Comparison of ENCODE assay signal across 8 mouse cellular contexts in the genomic region with DNA sequence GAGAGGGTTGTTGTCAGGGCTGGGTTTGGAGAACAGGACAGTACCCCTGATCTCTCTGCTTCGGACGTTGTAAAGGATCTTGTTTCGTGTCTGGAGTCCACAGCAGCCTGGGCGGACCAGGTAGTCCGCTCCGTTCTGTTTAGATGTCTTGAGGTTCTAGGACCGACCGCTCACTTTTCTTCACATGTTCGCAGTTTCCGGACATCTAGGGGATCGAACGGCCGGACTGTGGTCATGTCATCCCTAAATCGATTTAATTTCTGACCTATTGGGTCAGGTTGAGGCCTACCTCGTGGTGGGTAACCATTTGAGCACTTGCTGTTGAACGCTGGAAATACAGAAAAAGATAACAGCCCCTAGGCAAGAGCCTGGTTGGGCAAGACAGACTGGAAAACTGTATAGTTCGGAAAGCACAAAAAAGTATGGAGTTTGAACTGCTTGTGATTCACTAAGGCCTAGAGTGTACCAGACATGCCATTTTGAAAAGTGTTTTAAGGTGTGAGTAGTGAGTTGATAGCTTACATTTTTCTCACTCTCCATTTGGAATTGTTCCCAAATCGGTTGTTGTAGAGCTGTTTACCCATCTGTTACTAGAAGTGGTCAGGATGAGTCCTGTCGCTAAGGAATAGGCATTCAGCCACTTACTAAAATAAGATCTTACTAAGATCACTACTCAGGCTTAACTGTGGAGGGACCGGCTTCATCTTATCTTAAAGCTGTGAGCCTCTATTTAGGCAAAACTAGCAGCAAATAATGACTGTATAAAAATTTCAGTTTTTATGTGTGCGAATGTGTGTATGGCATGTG. TPM values are rescaled to one million over a fixed set of nuclear protein-coding genes. Genes with fewer than 3 reads are reported as not detected.
DNase-seq lines count a peak whose midpoint lies in the region; ATAC-seq and TF ChIP-seq lines count a peak whose summit lies in the region.

No protein-coding gene starts in this region.

- TF ChIP-seq POLR2A in kidney, adult 2 months (IDR thresholded peaks at IDR 0.05; ENCODE audit: low read depth, low read length), result no peak
- TF ChIP-seq POLR2A in bone marrow macrophage, adult 2 months (IDR thresholded peaks at IDR 0.05; ENCODE audit: borderline replicate concordance, low read depth, low read length), result no peak

- H3K4me3 ChIP-seq in kidney, adult 2 months (ENCODE audit: insufficient read depth, low read depth, low read length), result peak overlapping the region; percentile 83
- peak overlapping the region; percentile 89 for H3K4me3 ChIP-seq in bone marrow macrophage, adult 2 months (ENCODE audit: insufficient read depth, low read length)
- H3K4me3 ChIP-seq in hindbrain, embryonic 15.5 days, result peak overlapping the region; percentile 85
- H3K4me3 ChIP-seq in midbrain, embryonic 15.5 days, result peak overlapping the region; percentile 94

- H3K27ac ChIP-seq in kidney, adult 2 months (ENCODE audit: insufficient read depth, low read depth, low read length), result peak overlapping the region; percentile 60
- H3K27ac ChIP-seq in bone marrow macrophage, adult 2 months (ENCODE audit: insufficient read depth, low read depth, low read length), result peak overlapping the region; percentile 23; the same call in 1 of the 2 replicates
- peak overlapping the region; percentile 92 for H3K27ac ChIP-seq in hindbrain, embryonic 15.5 days (replicated peaks)
- H3K27ac ChIP-seq in midbrain, embryonic 15.5 days, result peak overlapping the region; percentile 87

- ATAC-seq in hindbrain, embryonic 15.5 days (ENCODE audit: low FRiP score, low read depth), result no peak; the same call in 1 of the 2 replicates
- no peak for ATAC-seq in midbrain, embryonic 15.5 days (replicated peaks)

- no peaks in the 10 kb centered on the region for H3K36me3 ChIP-seq in kidney, adult 2 months (ENCODE audit: control insufficient read depth, insufficient read depth, low read length)
- H3K36me3 ChIP-seq in hindbrain, embryonic 15.5 days, result no peaks in the 10 kb centered on the region
- H3K36me3 ChIP-seq in midbrain, embryonic 15.5 days (replicated peaks), result no peaks in the 10 kb centered on the region

- H3K9me3 ChIP-seq in hindbrain, embryonic 15.5 days, result no peaks in the 10 kb centered on the region
- no peaks in the 10 kb centered on the region for H3K9me3 ChIP-seq in midbrain, embryonic 15.5 days

- H3K27me3 ChIP-seq in kidney, adult 2 months (replicated peaks; ENCODE audit: control insufficient read depth, insufficient read depth, low read length), result no peaks in the 10 kb centered on the region
- 0 out of 2 replicates have a peak, but pooled peaks cover 4% of the 10 kb centered on the region for H3K27me3 ChIP-seq in hindbrain, embryonic 15.5 days
- no peaks in the 10 kb centered on the region for H3K27me3 ChIP-seq in midbrain, embryonic 15.5 days (replicated peaks)

- no peak for DNase-seq in kidney, adult 2 months
- DNase-seq in kidney, postnatal 4 days, result no peak
- DNase-seq in spleen, adult 12 weeks (ENCODE audit: low spot score), result no peak
- DNase-seq in adrenal gland, adult 8-10 months, result no peak
- DNase-seq in kidney, postnatal 14 days, result no peak

- peak overlapping the region; percentile 64 for H3K9ac ChIP-seq in hindbrain, embryonic 15.5 days
- peak overlapping the region; percentile 80 for H3K9ac ChIP-seq in midbrain, embryonic 15.5 days

- peak overlapping the region; percentile 82 for H3K4me2 ChIP-seq in hindbrain, embryonic 15.5 days
- peak overlapping the region; percentile 76 for H3K4me2 ChIP-seq in midbrain, embryonic 15.5 days

- no peaks in the 10 kb centered on the region; the same call in 1 of the 2 replicates for H3K4me1 ChIP-seq in kidney, adult 2 months (ENCODE audit: control insufficient read depth, insufficient read depth, low read length)
- peaks cover 6% of the 10 kb centered on the region for H3K4me1 ChIP-seq in bone marrow macrophage, adult 2 months (ENCODE audit: control insufficient read depth, insufficient read depth, low read length)
- peaks cover 16% of the 10 kb centered on the region for H3K4me1 ChIP-seq in hindbrain, embryonic 15.5 days (replicated peaks)
- H3K4me1 ChIP-seq in midbrain, embryonic 15.5 days, result peaks cover 16% of the 10 kb centered on the region

- WGBS in kidney, adult 2 months, result 11% methylated on average over 21 of the region's 21 CpGs
- WGBS in hindbrain, embryonic 15.5 days, result 14% methylated on average over 21 of the region's 21 CpGs
- WGBS in midbrain, embryonic 15.5 days, result 14% methylated on average over 21 of the region's 21 CpGs

- no peak for TF ChIP-seq CTCF in kidney, adult 2 months (conservative IDR thresholded peaks at IDR 0.05; ENCODE audit: insufficient read depth, insufficient read length, low read depth, low read length)
- TF ChIP-seq CTCF in bone marrow macrophage, adult 2 months (IDR thresholded peaks at IDR 0.05; ENCODE audit: low read depth, low read length), result no peak

RNA-seq across cellular contexts. Expression of gene Rab15, which starts 15.3 kb away (rescaled TPM):
- polyA plus RNA-seq in kidney, adult 2 months (2012; rRNA removed), result 4.4 and 4.7 TPM in 2 replicates
- not detected in 2 replicates for polyA plus RNA-seq in bone marrow macrophage, adult 2 months (2012; ENCODE audit: insufficient read depth, insufficient read length, missing spikeins)
- 51.8 and 52.5 TPM in 2 replicates for polyA plus RNA-seq in hindbrain, embryonic 15.5 days (2015; fragmentation: Nextera tagmentation; extraction: Ambion mirVana)
- 47.0 and 50.2 TPM in 2 replicates for polyA plus RNA-seq in midbrain, embryonic 15.5 days (2015; fragmentation: Nextera tagmentation; extraction: Ambion mirVana)
- 1 to 10 TPM; 4.0 to 6.5 (median 4.6) TPM for total RNA-seq in adrenal gland, adult 8-10 months (2022)

RNA-seq across cellular contexts. Expression of gene Gpx2, which starts 42.7 kb away (rescaled TPM):
- polyA plus RNA-seq in kidney, adult 2 months (2012; rRNA removed), result 0.08 and 0.33 TPM in 2 replicates
- not detected in 2 replicates for polyA plus RNA-seq in bone marrow macrophage, adult 2 months (2012; ENCODE audit: insufficient read depth, insufficient read length, missing spikeins)
- 0.33 TPM in 1 of 2 replicates, not detected in the other for polyA plus RNA-seq in hindbrain, embryonic 15.5 days (2015; fragmentation: Nextera tagmentation; extraction: Ambion mirVana)
- 0.06 TPM in 1 of 2 replicates, not detected in the other for polyA plus RNA-seq in midbrain, embryonic 15.5 days (2015; fragmentation: Nextera tagmentation; extraction: Ambion mirVana)
- total RNA-seq in adrenal gland, adult 8-10 months (2022), result under 1 TPM in 1 of 4 experiments, not detected in 3; 0.23 TPM

Comparison
In these comparisons a context has a peak if more than half of its experiments do, and no peak if none do; other contexts are left out.
1. H3K27ac ChIP-seq: peak in every context shown above with its lines; median percentile 92 in hindbrain, embryonic 15.5 days; 87 in midbrain, embryonic 15.5 days; 60 in kidney, adult 2 months; 23 in bone marrow macrophage, adult 2 months.